Comparison of ENCODE assay signal across 28 mouse cellular contexts in genomic region chr13:52353966-52354365, GRCm38 (mm10).
"Had no signal": no experiment of that assay in that cellular context is flagged by ENCODE, and none has a peak within 500 bp of the region (broad histone marks: within the 10 kb centered on the region; RNA-seq: fewer than 3 reads in every experiment).

No protein-coding gene starts in this region.

- H3K4me2 ChIP-seq: embryonic facial prominence, embryonic 12.5 days; embryonic facial prominence, embryonic 13.5 days; embryonic facial prominence, embryonic 15.5 days; forebrain, embryonic 12.5 days; forebrain, embryonic 13.5 days; forebrain, embryonic 15.5 days had no signal

- H3K9ac ChIP-seq: embryonic facial prominence, embryonic 12.5 days; embryonic facial prominence, embryonic 13.5 days; embryonic facial prominence, embryonic 15.5 days; forebrain, embryonic 12.5 days; forebrain, embryonic 13.5 days; forebrain, embryonic 15.5 days; forebrain, postnatal 0 days had no signal

- H3K9me3 ChIP-seq: embryonic facial prominence, embryonic 12.5 days; embryonic facial prominence, embryonic 13.5 days; embryonic facial prominence, embryonic 15.5 days; forebrain, embryonic 15.5 days had no signal

- H3K4me3 ChIP-seq: embryonic facial prominence, embryonic 10.5 days; embryonic facial prominence, embryonic 12.5 days; embryonic facial prominence, embryonic 13.5 days; embryonic facial prominence, embryonic 15.5 days; erythroblast, embryonic 14.5 days; forebrain, embryonic 10.5 days; forebrain, embryonic 12.5 days; forebrain, embryonic 13.5 days; forebrain, embryonic 15.5 days; gastrocnemius, adult 2 months; heart, adult 2 months had no signal

- H3K36me3 ChIP-seq: embryonic facial prominence, embryonic 10.5 days; embryonic facial prominence, embryonic 12.5 days; embryonic facial prominence, embryonic 13.5 days; embryonic facial prominence, embryonic 15.5 days; forebrain, embryonic 10.5 days; forebrain, embryonic 12.5 days; forebrain, embryonic 15.5 days had no signal

- H3K27ac ChIP-seq: embryonic facial prominence, embryonic 10.5 days; embryonic facial prominence, embryonic 12.5 days; embryonic facial prominence, embryonic 13.5 days; embryonic facial prominence, embryonic 15.5 days; forebrain, embryonic 10.5 days; forebrain, embryonic 12.5 days; forebrain, embryonic 13.5 days; forebrain, embryonic 15.5 days; gastrocnemius, adult 2 months; heart, adult 2 months had no signal

- H3K27me3 ChIP-seq: embryonic facial prominence, embryonic 13.5 days; embryonic facial prominence, embryonic 15.5 days; forebrain, embryonic 12.5 days; forebrain, embryonic 13.5 days; forebrain, embryonic 15.5 days had no signal

- DNase-seq: cerebellum, adult 2 months; cerebellum, adult 8-10 months; cerebellum, adult 9-10 months; cerebellum, adult 9-11 months; cerebellum, postnatal 10 days; cerebellum, postnatal 14 days; cerebellum, postnatal 25 days; cerebellum, postnatal 36 days; embryo, embryonic 11 days; forebrain, postnatal 0 days; gastrocnemius, adult 2 months; gastrocnemius, postnatal 10 days; gastrocnemius, postnatal 14 days; gastrocnemius, postnatal 25 days; gastrocnemius, postnatal 36 days; heart, adult 18-20 months; heart, adult 2 months had no signal

- ATAC-seq: forebrain, embryonic 13.5 days; forebrain, embryonic 14.5 days; forebrain, embryonic 15.5 days; forebrain, embryonic 16.5 days; forebrain, postnatal 0 days had no signal

- H3K4me1 ChIP-seq: embryonic facial prominence, embryonic 10.5 days; embryonic facial prominence, embryonic 12.5 days; embryonic facial prominence, embryonic 13.5 days; embryonic facial prominence, embryonic 15.5 days; forebrain, embryonic 10.5 days; forebrain, embryonic 13.5 days; forebrain, embryonic 15.5 days had no signal
